Mouse (Mus musculus) small intestine, adult 2 months (tissue): ENCODE data around the gene Tmem129. TPM values are rescaled to one million over a fixed set of nuclear protein-coding genes. Genes with fewer than 3 reads are reported as not detected.
A peak's percentile ranks its signal among the peaks of the same experiment; 100 is the strongest.

ENCODE experiments used
- H3K27ac ChIP-seq: fragments of 200-500 bp; 2 replicates; pipeline ENCODE4 v1.5.1; 2012; ENCODE audit warnings: low read depth, low read length, control low read depth, inconsistent platforms; ENCODE audit not compliant: insufficient read depth
- H3K27me3 ChIP-seq: fragments of 200-500 bp; 2 replicates; pipeline ENCODE4 v1.6.1; 2012; ENCODE audit warnings: mild to moderate bottlenecking, moderate library complexity, low read length, inconsistent platforms; ENCODE audit not compliant: control insufficient read depth, insufficient read depth
- H3K36me3 ChIP-seq: fragments of 200-500 bp; 2 replicates; pipeline ENCODE4 v1.6.1; 2012; ENCODE audit warnings: mild to moderate bottlenecking, low read length, control low read depth, inconsistent platforms; ENCODE audit not compliant: control insufficient read depth, insufficient read depth
- H3K4me1 ChIP-seq: fragments of 200-500 bp; 2 replicates; pipeline ENCODE4 v1.6.1; 2012; ENCODE audit warnings: low read length, inconsistent platforms, mixed read lengths; ENCODE audit not compliant: control insufficient read depth, insufficient read depth, insufficient read length
- H3K4me3 ChIP-seq: fragments of 200-500 bp; 2 replicates; pipeline ENCODE4 v1.5.1; 2012; ENCODE audit warnings: low read depth, mild to moderate bottlenecking, control low read depth, inconsistent platforms, low read length, moderate library complexity
- CTCF ChIP-seq: fragments of 200-500 bp; IDR thresholded peaks from 2 replicates; pipeline ENCODE4 v1.5.1; 2012; ENCODE audit warnings: low read depth, mild to moderate bottlenecking, control low read depth, inconsistent platforms, low read length, moderate library complexity, mixed read lengths; ENCODE audit not compliant: insufficient replicate concordance, insufficient read length; ENCODE audit errors: extremely low read depth
- POLR2A ChIP-seq: fragments of 200-500 bp; IDR thresholded peaks from 2 replicates; pipeline ENCODE4 v1.6.1; 2012; ENCODE audit warnings: low read depth, mild to moderate bottlenecking, control low read depth, inconsistent platforms, low read length, moderate library complexity
- WGBS: fragments of 180-500 bp; shearing (Covaris S2); methylation state at CpG from one replicate; pipeline ENCODE4 v1.1.7; 2018; 5-methylcytosine and 5-hydroxymethylcytosine counted together
- polyA plus RNA-seq: library from polyadenylated mRNA; depleted of rRNA; stranded (reverse); fragments of >200 nt; gene quantifications from 2 replicates; pipeline ENCODE4 v1.2.3, GENCODE M21; 2012

The Tmem129 gene
- polyA plus RNA-seq, 1 experiment = 34.8 TPM

DNA sequence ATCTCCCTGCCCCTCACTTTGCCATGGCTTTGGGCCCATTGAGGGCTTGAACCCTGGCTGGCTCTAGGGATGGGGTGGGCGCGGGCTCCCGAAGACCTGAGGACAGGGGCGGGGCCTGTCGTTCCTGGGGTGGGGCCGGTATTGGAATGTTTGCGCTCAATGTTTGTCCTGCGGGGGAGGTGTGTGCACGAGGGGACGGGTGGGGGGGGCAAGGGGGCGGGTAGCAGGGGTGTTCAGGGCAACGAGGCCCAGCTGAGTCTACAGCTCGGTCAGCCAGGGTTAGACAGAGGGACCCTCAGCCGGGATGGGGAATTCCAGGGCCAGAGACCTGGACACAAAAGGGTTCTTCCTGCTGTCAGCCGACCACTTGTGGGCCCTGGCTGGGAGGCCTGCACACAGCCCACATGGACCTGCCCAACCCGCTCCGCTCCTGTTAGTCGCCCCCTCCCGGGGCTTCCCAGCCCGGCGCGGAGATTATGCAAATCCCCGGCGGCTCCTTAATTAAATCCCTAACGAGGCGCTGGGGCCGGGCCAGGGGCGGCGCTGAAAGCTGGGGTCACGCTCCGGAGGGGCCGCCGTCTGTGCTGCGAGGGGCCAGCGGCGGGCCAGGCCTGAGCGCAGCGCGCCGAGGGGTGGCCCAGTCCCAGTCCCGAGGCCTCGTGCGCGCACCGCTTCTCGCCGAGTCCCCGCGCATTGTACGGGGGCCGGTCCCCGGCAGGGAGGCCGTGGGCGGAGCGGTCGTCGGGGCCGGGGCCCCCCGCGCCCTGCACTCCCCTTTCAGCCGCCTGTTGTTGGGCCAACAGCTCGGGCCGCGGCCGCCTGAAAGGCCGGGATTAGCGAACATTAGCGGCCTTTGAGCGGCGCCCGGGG, 36.9 kb upstream of the Tmem129 start:
- Histone ChIP-seq H3K27me3 (peaks cover 11% of the 10 kb centered on the region), H3K36me3 (no peaks in the 10 kb centered on the region), H3K4me3 (peak overlapping the region; percentile 62), H3K27ac (no peak overlapping the region), H3K4me1 (peaks cover 16% of the 10 kb centered on the region)
- no peak for TF ChIP-seq POLR2A
- no peak for TF ChIP-seq CTCF
- WGBS = 3% methylated on average over 71 of the region's 71 CpGs

DNA sequence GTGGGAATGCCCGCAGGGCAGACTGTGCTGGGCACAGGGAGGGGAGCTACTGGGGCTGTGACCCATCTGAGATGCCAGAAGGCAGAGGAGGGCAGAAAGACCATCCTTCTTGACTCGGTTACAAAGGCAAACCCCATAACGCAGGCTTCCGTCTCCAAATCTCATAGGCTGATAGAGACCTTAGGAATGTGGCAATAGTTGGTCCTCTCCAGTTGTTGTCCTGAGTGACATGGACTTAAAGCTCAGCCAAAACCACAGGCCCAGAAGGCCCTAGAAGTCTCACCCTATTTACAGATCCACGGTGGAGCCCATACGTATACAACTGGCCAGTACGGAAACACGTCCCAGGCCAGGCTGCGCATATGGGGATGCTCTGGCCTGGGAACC, 36.2 kb upstream of the Tmem129 start:
- no peak overlapping the region for H3K4me3 ChIP-seq
- H3K4me1 ChIP-seq = peaks cover 16% of the 10 kb centered on the region
- H3K27me3 ChIP-seq = peaks cover 11% of the 10 kb centered on the region
- no peak overlapping the region for H3K27ac ChIP-seq
- TF ChIP-seq CTCF (no peak), POLR2A (no peak)
- no peaks in the 10 kb centered on the region for H3K36me3 ChIP-seq
- 87% methylated on average over 9 of the region's 9 CpGs for WGBS

DNA sequence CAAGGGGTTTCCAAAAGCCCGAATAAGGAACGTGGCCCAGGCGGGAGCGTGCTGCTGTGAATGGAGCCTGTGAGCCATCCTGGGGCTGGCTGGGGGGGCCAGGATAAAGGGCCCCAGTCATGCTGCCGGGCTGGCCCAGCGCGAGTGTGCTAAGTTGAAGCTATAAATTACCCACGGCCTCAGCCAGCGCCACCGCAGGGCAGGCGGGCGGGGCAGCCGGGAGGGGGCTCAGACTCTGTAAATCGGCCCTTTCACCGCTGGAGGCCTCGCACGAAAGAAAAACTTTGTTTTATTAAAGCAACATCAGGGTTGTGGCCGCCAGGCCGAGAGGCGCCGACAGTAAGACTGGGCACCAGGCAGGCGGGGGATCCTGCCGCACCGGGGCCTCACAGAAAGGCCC, 34.2 kb upstream of the Tmem129 start:
- Histone ChIP-seq H3K4me3 (no peak overlapping the region), H3K36me3 (no peaks in the 10 kb centered on the region), H3K4me1 (peaks cover 16% of the 10 kb centered on the region), H3K27me3 (peaks cover 11% of the 10 kb centered on the region), H3K27ac (no peak overlapping the region)
- TF ChIP-seq POLR2A = no peak
- TF ChIP-seq CTCF = no peak
- WGBS = 15% methylated on average over 24 of the region's 24 CpGs

DNA sequence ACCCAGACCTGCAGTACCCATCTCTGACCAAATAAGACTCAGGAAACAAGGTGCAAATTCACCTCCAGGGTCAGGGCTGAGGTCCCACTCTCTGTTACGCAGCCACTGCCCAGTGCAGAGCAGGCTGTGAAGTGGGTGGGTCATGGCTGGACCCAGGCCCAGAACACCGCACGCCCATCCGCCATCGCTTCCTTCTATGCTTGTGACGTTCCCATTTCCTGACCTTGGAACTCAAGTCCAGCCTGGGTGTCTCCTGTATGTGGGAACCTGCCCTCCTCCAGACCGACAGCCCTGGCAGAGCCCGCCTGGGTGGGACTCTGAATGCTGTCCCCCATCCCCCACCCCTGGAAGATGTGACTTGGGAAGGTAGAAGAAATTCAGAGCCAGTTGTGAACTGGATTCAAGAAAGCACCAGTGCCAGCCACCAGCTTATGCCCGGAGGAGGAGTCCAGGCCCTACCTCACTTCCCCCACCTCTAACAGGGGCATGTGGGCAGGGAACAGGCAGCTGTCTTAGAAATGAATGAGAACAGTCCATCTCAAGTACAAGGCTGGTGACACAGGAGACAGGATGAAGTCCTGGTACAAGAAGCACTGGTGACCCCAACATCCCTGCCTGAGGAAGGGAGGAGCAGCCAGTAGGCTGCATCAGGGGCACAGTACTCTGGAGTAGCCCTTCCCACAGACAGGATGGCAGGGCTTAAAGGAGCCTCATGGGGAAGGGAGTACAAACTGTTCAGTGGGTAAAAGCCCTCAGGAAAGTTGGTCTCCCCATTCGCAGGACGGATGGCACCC, 31.8 kb upstream of the Tmem129 start:
- H3K4me3 ChIP-seq = no peak overlapping the region
- 77% methylated on average over 11 of the region's 11 CpGs for WGBS
- no peak overlapping the region for H3K27ac ChIP-seq
- peaks cover 5% of the 10 kb centered on the region; the same call in 1 of the 2 replicates for H3K27me3 ChIP-seq
- H3K4me1 ChIP-seq = peaks cover 12% of the 10 kb centered on the region
- H3K36me3 ChIP-seq = no peaks in the 10 kb centered on the region
- no peak for TF ChIP-seq POLR2A
- TF ChIP-seq CTCF = no peak

DNA sequence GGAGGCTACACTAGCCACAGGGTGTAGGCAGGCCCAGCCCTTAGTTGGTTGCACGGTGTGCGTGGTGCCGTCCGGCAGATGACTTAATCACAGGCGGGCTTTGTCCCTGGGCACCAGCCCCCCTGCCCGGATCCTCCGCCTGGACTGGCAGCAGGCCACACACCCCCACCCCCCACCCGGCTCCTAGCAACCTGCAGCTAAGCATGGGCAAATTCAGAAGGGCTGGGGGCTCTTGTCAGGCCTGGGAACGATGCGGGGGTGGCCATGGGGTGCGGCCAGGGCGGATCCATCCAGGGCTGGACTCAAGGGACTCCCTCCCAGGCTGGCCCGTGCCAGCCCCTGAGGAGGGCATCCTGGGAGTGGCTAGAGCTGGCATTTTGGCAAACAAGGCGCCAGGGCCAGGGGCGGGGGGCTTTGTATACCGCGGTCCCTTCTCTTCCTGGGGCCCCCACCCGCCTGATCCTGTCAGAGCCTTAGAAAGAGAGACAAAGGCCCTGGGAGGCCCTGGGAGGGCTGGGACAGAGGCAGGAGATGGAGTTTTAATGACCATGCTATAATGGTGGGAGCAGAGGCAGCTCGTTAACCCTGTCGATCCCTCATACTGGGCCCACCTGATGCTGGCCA, 31.1 kb upstream of the Tmem129 start:
- H3K4me3 ChIP-seq = no peak overlapping the region

DNA sequence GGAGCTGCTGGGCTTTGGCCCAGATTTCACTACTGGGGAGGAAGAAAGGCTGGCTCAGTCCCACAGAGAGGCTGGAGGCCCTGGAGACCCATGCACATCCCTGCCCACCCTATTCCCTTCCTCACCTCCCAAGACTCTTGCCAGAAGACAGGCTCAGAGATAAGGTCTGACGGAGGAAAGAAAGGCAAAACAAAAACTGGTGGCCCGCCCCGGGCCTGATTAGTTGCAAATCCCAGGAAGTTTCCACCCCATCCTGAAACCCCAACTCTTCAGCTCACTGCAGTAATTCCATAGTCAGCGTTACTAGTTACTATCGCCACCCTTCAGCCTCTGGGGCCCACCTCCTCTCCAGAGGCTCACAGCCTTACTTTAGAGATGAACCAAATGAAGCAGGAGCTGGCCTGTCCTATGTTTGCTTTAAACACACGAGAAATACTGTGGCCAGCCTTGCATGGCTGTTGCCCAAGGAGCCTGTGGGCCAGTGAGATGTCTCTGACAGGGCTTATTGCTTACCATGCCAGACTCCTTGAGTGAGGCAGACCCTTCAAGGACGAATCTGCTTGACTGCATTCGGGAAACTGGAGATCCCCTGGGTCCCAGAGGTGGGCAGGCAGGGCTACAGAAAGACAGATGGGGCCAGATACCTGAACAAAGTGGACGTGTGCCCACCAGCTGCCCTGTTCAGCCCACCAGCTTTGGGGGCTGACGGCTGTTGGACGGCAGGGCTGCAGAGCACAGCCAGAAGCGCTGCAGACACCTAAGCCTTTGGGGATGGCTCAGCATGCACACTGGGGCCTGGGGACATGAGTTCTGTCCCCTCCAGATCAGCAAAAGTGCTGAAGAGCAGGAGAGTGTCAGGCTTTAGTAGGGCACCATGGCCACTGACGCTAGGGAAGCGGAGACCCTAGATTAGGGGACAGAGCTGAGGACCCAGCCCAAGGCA, 30.3 kb upstream of the Tmem129 start:
- Histone ChIP-seq H3K27ac (no peak overlapping the region), H3K27me3 (no peaks in the 10 kb centered on the region; the same call in 1 of the 2 replicates), H3K4me3 (no peak overlapping the region), H3K4me1 (peaks cover 8% of the 10 kb centered on the region; the same call in 1 of the 2 replicates), H3K36me3 (no peaks in the 10 kb centered on the region)
- no peak for TF ChIP-seq POLR2A
- no peak for TF ChIP-seq CTCF
- 87% methylated on average over 14 of the region's 14 CpGs for WGBS

More for the DNA sequence above, 31.1 kb upstream of the Tmem129 start:
- Histone ChIP-seq H3K4me1 (peaks cover 8% of the 10 kb centered on the region; the same call in 1 of the 2 replicates), H3K36me3 (no peaks in the 10 kb centered on the region), H3K27ac (no peak overlapping the region), H3K27me3 (no peaks in the 10 kb centered on the region; the same call in 1 of the 2 replicates)
- WGBS = 77% methylated on average over 20 of the region's 20 CpGs
- TF ChIP-seq POLR2A (no peak), CTCF (no peak)
